Mouse (Mus musculus) monocyte, adult 2 months (primary cell): ENCODE measurements at regions not wholly inside any gene's neighbourhood (a gene's known extent, or its start where the extent isn't known, plus 50 kb on each side); places are given as distances from the start of the nearest gene placed in this dataset.
"Not testable (repeated sequence)": the region's sequence is repeated elsewhere in the genome, so short reads cannot be mapped to it uniquely, and the experiment has no call there.

ENCODE experiments used
- DNase-seq, 2 experiments: peaks; one replicate each; pipeline ENCODE4 v3.0.0; 2022; ENCODE audit warnings: low spot score in 2 of 2, low read depth in 1 of 2

DNA sequence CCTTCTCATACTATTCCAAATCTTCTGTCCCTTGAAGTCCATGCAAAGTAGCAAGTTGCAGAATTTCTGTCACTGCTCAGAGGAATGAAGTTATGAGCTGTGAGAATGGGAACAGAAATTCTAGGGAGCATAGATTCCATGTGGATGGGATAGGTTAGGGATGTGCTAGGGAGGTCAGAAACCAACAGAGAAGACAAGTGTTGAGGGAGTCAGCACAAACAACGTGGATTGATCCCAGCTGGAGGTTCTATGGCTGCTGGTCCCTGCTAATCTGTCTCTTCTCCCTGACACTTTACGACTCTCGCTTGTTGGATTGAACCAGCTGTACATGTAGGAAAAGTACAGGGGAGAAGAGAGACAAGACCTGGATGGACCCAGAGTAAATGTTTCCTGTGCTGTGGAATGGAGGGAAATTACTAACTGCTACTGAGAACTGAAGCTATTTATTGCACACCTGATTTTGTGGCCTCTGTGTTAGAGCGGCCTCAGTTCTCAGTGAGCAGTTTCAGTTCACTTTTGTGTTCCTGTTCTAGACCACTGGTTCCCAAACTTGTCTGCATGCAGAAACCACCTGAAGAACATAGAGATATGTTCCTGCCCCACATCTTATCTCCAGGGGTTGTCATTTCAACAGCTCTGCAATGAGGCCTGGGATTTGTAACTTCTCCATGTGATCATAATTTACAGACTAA lies 151.0 kb downstream of the Ube2e3 start:
- DNase-seq = no peak

GRCm38 (mm10) chr2:79022954-79023353 lies 155.0 kb downstream of the Ube2e3 start:
- no peak for DNase-seq

- no peak for DNase-seq
These were observed 157.8 kb downstream of the Ube2e3 start for GRCm38 (mm10) chr2:79025678-79026077.

GRCm38 (mm10) chr2:79030990-79031389 lies 163.1 kb downstream of the Ube2e3 start:
- DNase-seq = no peak

DNA sequence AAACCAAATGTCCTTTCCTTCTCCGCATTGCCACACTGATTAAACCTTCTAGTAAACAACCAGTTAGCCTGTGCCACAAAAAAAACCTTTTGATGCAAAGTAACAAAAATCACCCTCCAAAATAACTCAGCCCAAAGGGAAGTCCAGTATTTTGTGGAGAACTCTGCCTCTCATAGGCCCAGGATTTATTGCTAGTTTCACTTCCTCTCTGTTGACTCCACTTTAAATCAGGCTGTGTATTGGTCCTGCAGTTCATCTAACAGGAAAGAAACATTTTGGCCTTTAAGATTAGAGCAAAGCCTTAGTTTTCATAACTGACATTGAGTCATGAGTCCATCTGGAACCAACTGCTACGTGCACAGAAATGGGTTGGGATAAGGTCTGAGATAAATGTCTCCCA lies 168.4 kb downstream of the Ube2e3 start:
- DNase-seq = peak; percentile 4 to 8

DNA sequence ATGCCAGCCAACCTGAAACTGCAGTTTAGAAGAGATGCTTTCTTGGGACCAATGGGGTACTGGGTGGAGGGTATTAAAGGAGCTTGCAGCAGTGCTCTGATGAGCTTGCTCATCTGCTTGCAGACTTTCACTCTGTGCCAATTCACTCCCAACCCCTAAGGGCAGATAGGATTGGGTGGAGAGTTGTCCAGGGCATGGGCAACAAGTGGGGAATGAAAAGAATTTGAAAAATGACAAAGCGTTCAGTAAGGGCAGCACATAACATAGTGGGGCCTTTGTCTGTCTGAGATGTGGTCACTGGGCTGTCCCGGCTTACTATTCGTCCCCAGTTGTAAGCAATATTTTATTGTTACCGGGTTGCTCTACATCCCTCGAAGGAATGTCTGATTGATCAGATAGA lies 170.7 kb downstream of the Ube2e3 start:
- no peak for DNase-seq

GRCm38 (mm10) chr2:79044804-79045203 lies 176.9 kb downstream of the Ube2e3 start:
- DNase-seq = not testable (repeated sequence)

DNA sequence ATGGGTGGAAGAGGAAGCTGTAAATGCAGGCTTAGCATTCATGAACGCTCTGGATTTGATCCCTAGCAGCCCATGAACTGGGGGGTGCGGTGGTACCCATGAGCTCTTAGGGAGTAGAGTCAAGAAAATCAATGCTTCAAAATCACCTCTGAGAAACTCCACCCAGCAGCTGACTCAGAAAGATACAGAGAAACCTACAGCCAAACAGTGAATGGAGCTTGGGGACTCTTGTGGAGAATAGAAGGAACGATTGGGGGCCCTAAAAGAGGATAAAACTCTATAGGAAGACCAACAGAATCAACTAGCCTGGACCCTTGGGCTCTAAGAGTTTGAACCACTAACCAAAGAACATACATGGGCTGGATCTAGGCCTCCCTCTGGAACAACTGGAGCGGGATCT lies 177.6 kb downstream of the Ube2e3 start:
- no peak for DNase-seq

DNA sequence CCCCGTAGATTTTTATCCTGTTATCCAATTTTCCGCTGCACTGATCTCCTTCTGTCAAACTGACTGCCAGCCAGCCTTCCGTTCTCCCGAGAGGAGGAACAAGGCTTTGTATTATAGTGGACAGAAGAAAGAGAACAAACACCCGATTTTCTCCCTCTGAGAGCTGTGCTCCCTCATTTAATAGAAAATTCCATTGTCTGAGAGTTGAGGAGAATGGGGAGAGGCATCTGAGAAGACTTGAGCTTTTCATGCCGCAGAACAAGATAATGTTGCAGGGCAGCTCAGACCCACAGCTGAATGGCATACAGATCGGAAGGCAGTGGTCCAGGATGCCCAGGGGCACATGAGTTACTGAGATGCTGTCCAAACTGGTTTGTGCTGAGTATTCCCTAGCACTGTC lies 180.1 kb downstream of the Ube2e3 start:
- no peak for DNase-seq

- DNase-seq = no peak
These were observed 181.0 kb downstream of the Ube2e3 start for GRCm38 (mm10) chr2:79048777-79049537.

GRCm38 (mm10) chr2:79050495-79051046 lies 182.6 kb downstream of the Ube2e3 start:
- no peak for DNase-seq

- no peak for DNase-seq
These were observed 184.3 kb downstream of the Ube2e3 start for GRCm38 (mm10) chr2:79052226-79052625.

DNA sequence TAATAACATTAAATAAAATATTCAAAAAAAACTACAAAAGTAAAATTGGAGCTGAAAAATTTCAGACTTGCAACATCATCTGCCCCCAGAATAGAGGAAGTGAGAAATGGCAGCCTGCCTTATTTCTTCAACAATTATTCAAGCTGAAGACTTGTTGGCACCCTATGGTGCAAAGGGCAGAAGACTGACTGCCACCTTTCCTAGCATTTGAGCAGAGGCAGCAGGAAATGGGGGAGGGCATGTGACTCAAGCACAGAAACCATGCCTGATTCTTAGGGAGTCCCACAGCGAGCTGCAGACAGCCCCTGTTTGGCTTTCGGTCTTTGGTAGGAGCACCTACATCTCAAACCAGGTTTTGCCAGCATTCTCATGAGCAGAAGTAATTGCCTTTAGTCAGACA lies 188.2 kb downstream of the Ube2e3 start:
- peak; percentile 32 to 38 for DNase-seq

GRCm38 (mm10) chr2:79059115-79059943 lies 191.4 kb downstream of the Ube2e3 start:
- DNase-seq = no peak

- no peak for DNase-seq
These were observed 192.0 kb downstream of the Ube2e3 start for GRCm38 (mm10) chr2:79059944-79060238.

DNA sequence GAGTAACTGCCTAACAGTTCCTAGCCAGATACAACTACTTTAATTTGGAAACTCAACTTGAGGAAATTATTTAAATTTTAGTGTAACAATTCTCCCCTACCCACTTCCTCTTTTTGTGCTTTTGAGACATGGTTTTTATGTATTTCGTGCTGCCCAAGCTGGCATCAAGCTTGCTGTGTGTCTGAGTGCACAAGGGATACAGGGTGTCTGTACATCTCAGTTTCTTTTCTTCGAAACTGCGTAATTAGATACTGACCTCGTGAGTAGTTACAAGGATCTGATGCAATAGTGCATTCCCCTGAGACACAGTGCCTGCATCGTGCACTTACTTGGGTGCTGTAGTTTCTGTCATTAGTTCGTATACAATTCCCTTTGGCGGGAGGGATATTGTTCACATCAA lies 192.4 kb downstream of the Ube2e3 start:
- DNase-seq = peak in 1 of 2 experiments; percentile 23

DNA sequence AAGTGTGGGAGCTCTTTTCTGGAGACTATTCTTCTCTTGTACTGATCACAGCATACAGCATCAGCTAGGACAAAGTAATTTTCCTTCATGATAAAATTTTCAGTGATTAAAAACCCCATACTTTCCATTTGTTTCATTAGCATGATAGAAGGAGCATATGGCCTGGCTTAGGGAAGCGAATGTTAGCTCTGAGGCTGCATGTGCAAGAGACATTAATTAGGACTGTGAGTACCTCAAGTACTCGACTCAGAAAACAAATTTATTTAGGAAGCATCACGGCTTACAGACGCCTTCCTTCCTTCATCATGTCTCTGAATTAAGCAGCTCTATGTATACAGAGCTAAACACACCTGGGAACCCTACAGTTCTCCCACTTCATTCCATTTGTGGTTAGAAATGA lies 193.6 kb upstream of the Itga4 start:
- no peak for DNase-seq

GRCm38 (mm10) chr2:79062196-79062636 lies 193.0 kb upstream of the Itga4 start:
- no peak for DNase-seq

GRCm38 (mm10) chr2:79063641-79064040 lies 191.6 kb upstream of the Itga4 start:
- no peak for DNase-seq

DNA sequence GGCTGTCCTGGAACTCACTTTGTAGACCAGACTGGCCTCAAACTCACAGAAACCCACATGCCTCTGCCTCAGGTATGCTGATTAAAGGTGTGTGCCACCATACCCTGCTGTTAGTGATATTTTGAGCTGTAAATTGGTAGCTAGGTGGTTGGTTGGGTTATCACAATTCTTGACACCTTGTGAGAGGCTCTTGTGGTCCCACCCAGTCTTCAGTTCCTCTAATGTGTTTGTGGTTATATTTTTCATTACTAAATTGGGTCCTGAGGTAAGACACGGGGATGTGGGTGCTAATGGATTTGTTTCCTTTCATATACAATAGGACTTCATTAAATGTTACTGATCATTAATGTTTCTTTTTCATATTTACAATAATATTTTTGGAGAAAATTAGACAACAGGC lies 189.9 kb upstream of the Itga4 start:
- no peak for DNase-seq

DNA sequence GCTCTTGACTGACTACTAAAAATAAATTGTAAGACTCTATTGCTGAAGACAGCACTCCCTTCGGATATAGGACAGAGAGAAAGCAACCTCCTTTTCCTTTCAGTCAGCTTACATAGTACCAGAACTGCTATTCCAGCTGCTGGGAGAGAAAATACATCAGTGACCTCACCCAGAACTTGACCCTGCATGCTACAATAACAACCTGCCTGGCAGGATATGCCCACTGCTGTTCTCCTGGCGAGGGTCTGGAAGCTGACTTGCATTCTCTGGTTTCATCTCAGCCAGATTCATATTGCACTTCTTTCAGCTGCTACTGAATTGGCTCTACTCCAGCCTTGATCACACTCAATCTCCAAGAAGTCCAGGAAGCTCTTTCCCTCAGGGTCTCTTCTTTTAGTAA lies 179.1 kb upstream of the Itga4 start:
- DNase-seq = no peak
